Mouse (Mus musculus) olfactory bulb, adult 2 months (tissue): ENCODE measurements around the gene Nhlh1.

Experiments
- CTCF ChIP-seq: fragments of 200-500 bp; IDR thresholded peaks from 2 replicates; pipeline ENCODE4 v1.5.1; 2012; ENCODE audit warnings: low read depth, mild to moderate bottlenecking, low read length, moderate library complexity; ENCODE audit not compliant: insufficient read depth
- POLR2A ChIP-seq: fragments of 200-500 bp; IDR thresholded peaks from 2 replicates; pipeline ENCODE4 v1.6.1; 2012; ENCODE audit warnings: mild to moderate bottlenecking, low read depth, low read length, moderate library complexity; ENCODE audit not compliant: insufficient read depth

GRCm38 (mm10) chr1:172099325-172100033 is 42.1 kb upstream of the Nhlh1 start:
- TF ChIP-seq POLR2A (no peak), CTCF (no peak)
